Mouse (Mus musculus) intestine, postnatal 0 days (tissue): Measurements from ENCODE around the gene Ptma. TPM values are rescaled to one million over a fixed set of nuclear protein-coding genes. Genes with fewer than 3 reads are reported as not detected.
A peak's percentile ranks its signal among the peaks of the same experiment; 100 is the strongest.
"Not testable (repeated sequence)": the region's sequence is repeated elsewhere in the genome, so short reads cannot be mapped to it uniquely, and the experiment has no call there.

ENCODE experiments used
- ATAC-seq: fragments of 200-750 bp; cut with Nextera tagmentation; 2 replicates; pipeline ENCODE4 v1.8.0; 2017; ENCODE audit warnings: mild to moderate bottlenecking, moderate TSS enrichment, moderate library complexity
- H3K27ac ChIP-seq: fragments of 300-500 bp; sonication (generic); 2 replicates; pipeline ENCODE4 v1.5.1; 2014; ENCODE audit warnings: mild to moderate bottlenecking, low read depth, low read length, moderate library complexity
- H3K27me3 ChIP-seq: fragments of 300-500 bp; sonication (generic); replicated peaks from 2 replicates; pipeline ENCODE4 v1.6.1; 2014; ENCODE audit warnings: low read length, mixed read lengths; ENCODE audit not compliant: control insufficient read depth, insufficient read depth
- H3K36me3 ChIP-seq: fragments of 300-500 bp; sonication (generic); 2 replicates; pipeline ENCODE4 v1.6.1; 2014; ENCODE audit warnings: mild to moderate bottlenecking, moderate library complexity; ENCODE audit not compliant: control insufficient read depth, insufficient read depth
- H3K4me1 ChIP-seq: fragments of 300-500 bp; sonication (generic); replicated peaks from 2 replicates; pipeline ENCODE4 v1.6.1; 2014; ENCODE audit warnings: antibody characterized with exemption, low read length, mixed read lengths; ENCODE audit not compliant: control insufficient read depth, insufficient read depth
- H3K4me2 ChIP-seq: fragments of 300-500 bp; sonication (generic); replicated peaks from 2 replicates; pipeline ENCODE4 v1.6.1; 2014; ENCODE audit warnings: low read depth, mild to moderate bottlenecking, moderate library complexity
- H3K4me3 ChIP-seq: fragments of 300-500 bp; sonication (generic); 2 replicates; pipeline ENCODE4 v1.5.1; 2014; ENCODE audit warnings: low read depth, low read length
- H3K9ac ChIP-seq: fragments of 300-500 bp; sonication (generic); 2 replicates; pipeline ENCODE4 v1.6.1; 2014; ENCODE audit warnings: mild to moderate bottlenecking, low read depth, low read length
- H3K9me3 ChIP-seq: fragments of 300-500 bp; sonication (generic); 2 replicates; pipeline ENCODE4 v1.6.1; 2016; ENCODE audit warnings: mixed run types; ENCODE audit not compliant: control insufficient read depth
- CTCF ChIP-seq: sonication (generic); IDR thresholded peaks from 2 replicates; pipeline ENCODE4 v1.5.1; 2016; ENCODE audit warnings: low read depth, mild to moderate bottlenecking, control low read depth, antibody characterized with exemption, moderate library complexity
- WGBS: fragments of 180-500 bp; shearing (Covaris S2); extraction: QIAGEN DNeasy Blood & Tissue Kit; methylation state at CpG from one replicate; pipeline ENCODE4 v1.1.7; 2014; 5-methylcytosine and 5-hydroxymethylcytosine counted together
- polyA plus RNA-seq: library from polyadenylated mRNA; unstranded; fragments of >200 nt; fragmentation: Nextera tagmentation; extraction: Ambion mirVana; gene quantifications from 2 replicates; pipeline ENCODE4 v1.2.1, GENCODE M21; 2015

The Ptma gene
- polyA plus RNA-seq, 1 experiment from 2014 or later: 1,008 TPM

- no peaks in the 10 kb centered on the region for H3K36me3 ChIP-seq
- H3K4me3 ChIP-seq: no peak overlapping the region
- H3K9ac ChIP-seq: no peak overlapping the region
- H3K4me1 ChIP-seq: 0 out of 2 replicates have a peak, but pooled peaks cover 5% of the 10 kb centered on the region
- no peak for TF ChIP-seq CTCF
- WGBS: 37% methylated on average over 7 of the region's 7 CpGs
- H3K27ac ChIP-seq: peak overlapping the region; percentile 70; the same call in 1 of the 2 replicates
- no peaks in the 10 kb centered on the region for H3K9me3 ChIP-seq
- 0 out of 2 replicates have a peak, but pooled peaks have one; percentile 11 for ATAC-seq
- no peaks in the 10 kb centered on the region for H3K27me3 ChIP-seq
- H3K4me2 ChIP-seq: no peak overlapping the region
Measured at GRCm38 (mm10) chr1:86481468-86481867, 45.1 kb upstream of the Ptma start.

GRCm38 (mm10) chr1:86482288-86482687 is 44.2 kb upstream of the Ptma start:
- H3K4me2 ChIP-seq: no peak overlapping the region
- 58% methylated on average over 11 of the region's 11 CpGs for WGBS
- H3K27me3 ChIP-seq: no peaks in the 10 kb centered on the region
- H3K9ac ChIP-seq: no peak overlapping the region
- no peaks in the 10 kb centered on the region for H3K9me3 ChIP-seq
- H3K36me3 ChIP-seq: no peaks in the 10 kb centered on the region
- no peak overlapping the region for H3K4me3 ChIP-seq
- 0 out of 2 replicates have a peak, but pooled peaks cover 5% of the 10 kb centered on the region for H3K4me1 ChIP-seq
- TF ChIP-seq CTCF: no peak
- H3K27ac ChIP-seq: no peak overlapping the region; the same call in 1 of the 2 replicates
- no peak for ATAC-seq

- no peak overlapping the region; the same call in 1 of the 2 replicates for H3K27ac ChIP-seq
- no peak overlapping the region for H3K4me3 ChIP-seq
- 33% methylated on average over 1 of the region's 1 CpGs for WGBS
- no peaks in the 10 kb centered on the region for H3K36me3 ChIP-seq
- H3K4me2 ChIP-seq: no peak overlapping the region
- no peak overlapping the region for H3K9ac ChIP-seq
- TF ChIP-seq CTCF: no peak
- no peaks in the 10 kb centered on the region for H3K9me3 ChIP-seq
- no peaks in the 10 kb centered on the region for H3K27me3 ChIP-seq
- 0 out of 2 replicates have a peak, but pooled peaks cover 5% of the 10 kb centered on the region for H3K4me1 ChIP-seq
- ATAC-seq: no peak
Measured at GRCm38 (mm10) chr1:86482761-86483160, 43.8 kb upstream of the Ptma start.

- ATAC-seq: no peak
- no peaks in the 10 kb centered on the region for H3K27me3 ChIP-seq
- H3K4me2 ChIP-seq: no peak overlapping the region
- peaks cover 11% of the 10 kb centered on the region for H3K4me1 ChIP-seq
- 90% methylated on average over 1 of the region's 1 CpGs for WGBS
- H3K36me3 ChIP-seq: no peaks in the 10 kb centered on the region
- no peak overlapping the region for H3K9ac ChIP-seq
- no peaks in the 10 kb centered on the region for H3K9me3 ChIP-seq
- H3K4me3 ChIP-seq: no peak overlapping the region
- no peak overlapping the region for H3K27ac ChIP-seq
- no peak for TF ChIP-seq CTCF
Measured at GRCm38 (mm10) chr1:86485346-86485745, 41.2 kb upstream of the Ptma start.

- not testable (repeated sequence) for H3K27ac ChIP-seq, H3K9me3 ChIP-seq, ATAC-seq, H3K4me2 ChIP-seq, H3K4me3 ChIP-seq, H3K9ac ChIP-seq, H3K27me3 ChIP-seq, H3K36me3 ChIP-seq
- over 99% methylated on average over 6 of the region's 6 CpGs for WGBS
- peaks cover 11% of the 10 kb centered on the region for H3K4me1 ChIP-seq
Measured at GRCm38 (mm10) chr1:86485858-86486257, 40.7 kb upstream of the Ptma start.

DNA sequence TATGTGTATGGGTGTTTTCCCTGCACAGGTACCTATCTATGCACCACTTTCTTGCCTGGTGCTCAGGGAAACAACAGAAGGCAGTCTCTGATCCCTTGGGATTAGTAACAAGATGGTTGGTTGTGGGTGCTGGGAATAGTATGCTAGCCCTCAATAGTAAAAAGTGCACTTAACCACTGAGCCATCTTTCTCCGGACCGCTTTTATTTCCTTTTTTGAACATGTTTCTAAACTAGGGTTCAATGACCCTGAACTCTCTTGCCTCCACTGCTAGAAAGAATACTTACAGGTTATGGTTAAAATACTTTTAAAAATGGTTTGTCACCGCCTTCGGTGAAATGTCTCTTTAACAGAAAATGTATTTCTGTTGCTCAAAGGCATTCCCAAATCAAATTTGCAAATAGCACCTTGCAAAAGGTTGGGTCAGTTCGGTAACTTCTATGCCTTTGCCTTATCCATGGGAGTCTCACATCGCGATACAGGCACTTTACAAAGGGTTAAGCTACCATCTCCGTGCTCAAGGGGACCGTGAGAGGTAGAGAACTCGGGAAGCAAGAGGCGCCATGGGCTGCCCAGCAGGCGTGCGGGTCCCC is 39.7 kb upstream of the Ptma start:
- TF ChIP-seq CTCF: no peak; the same call in 1 of the 2 replicates
- peak overlapping the region; percentile 35 for H3K9ac ChIP-seq

More for the DNA sequence above, 39.7 kb upstream of the Ptma start:
- Histone ChIP-seq H3K27ac (peak overlapping the region; percentile 88), H3K4me1 (peaks cover 12% of the 10 kb centered on the region), H3K4me3 (peak overlapping the region; percentile 47), H3K36me3 (no peaks in the 10 kb centered on the region), H3K4me2 (peak overlapping the region; percentile 67), H3K9me3 (no peaks in the 10 kb centered on the region), H3K27me3 (no peaks in the 10 kb centered on the region)
- 8% methylated on average over 13 of the region's 13 CpGs for WGBS
- ATAC-seq: no peak; the same call in 1 of the 2 replicates
